Mouse (Mus musculus) bone marrow, adult 2 months (tissue): ENCODE measurements at regions not wholly inside any gene's neighbourhood (a gene's known extent, or its start where the extent isn't known, plus 50 kb on each side); places are given as distances from the start of the nearest gene placed in this dataset.

Experiments used
- H3K27ac ChIP-seq: fragments of 200-500 bp; 2 replicates; pipeline ENCODE4 v1.5.1; 2012; ENCODE audit warnings: low read depth, mild to moderate bottlenecking, control low read depth, inconsistent platforms, low read length; ENCODE audit not compliant: control insufficient read depth, poor library complexity, insufficient read depth
- H3K4me1 ChIP-seq: fragments of 200-500 bp; 2 replicates; pipeline ENCODE4 v1.6.1; 2011; ENCODE audit warnings: low read length; ENCODE audit not compliant: control insufficient read depth, insufficient read depth
- H3K4me3 ChIP-seq: fragments of 200-500 bp; replicated peaks from 2 replicates; pipeline ENCODE3; 2011; ENCODE audit warnings: mild to moderate bottlenecking, low read depth, low read length, control low read depth; ENCODE audit not compliant: control insufficient read depth
- CTCF ChIP-seq: fragments of 200-500 bp; IDR thresholded peaks from 2 replicates; pipeline ENCODE4 v1.5.1; 2011; ENCODE audit warnings: low read length, control low read depth; ENCODE audit not compliant: control insufficient read depth, insufficient read depth
- POLR2A ChIP-seq: fragments of 200-500 bp; IDR thresholded peaks from 2 replicates; pipeline ENCODE4 v1.6.1; 2011; ENCODE audit warnings: low read depth, mild to moderate bottlenecking, control low read depth, low read length, borderline replicate concordance; ENCODE audit not compliant: control insufficient read depth
- WGBS: fragments of 180-500 bp; shearing (Covaris S2); methylation state at CpG from one replicate; pipeline ENCODE4 v1.1.7; 2018; 5-methylcytosine and 5-hydroxymethylcytosine counted together

- WGBS: 58% methylated on average over 2 of the region's 2 CpGs
- H3K4me3 ChIP-seq: no peak overlapping the region
- TF ChIP-seq CTCF (no peak), POLR2A (no peak)
- no peak overlapping the region for H3K27ac ChIP-seq
- no peaks in the 10 kb centered on the region for H3K4me1 ChIP-seq
Measured at GRCm38 (mm10) chr14:102514527-102514926, 467.9 kb downstream of the Kctd12 start.

GRCm38 (mm10) chr14:102512651-102513050, 469.8 kb downstream of the Kctd12 start:
- no peaks in the 10 kb centered on the region for H3K4me1 ChIP-seq
- 67% methylated on average over 3 of the region's 3 CpGs for WGBS
- no peak overlapping the region for H3K4me3 ChIP-seq
- no peak overlapping the region for H3K27ac ChIP-seq
- TF ChIP-seq CTCF: no peak
- no peak for TF ChIP-seq POLR2A

- Histone ChIP-seq H3K4me3 (no peak overlapping the region), H3K27ac (no peak overlapping the region), H3K4me1 (no peaks in the 10 kb centered on the region)
- WGBS: 70% methylated on average over 7 of the region's 7 CpGs
- TF ChIP-seq POLR2A: no peak
- no peak for TF ChIP-seq CTCF
Measured at GRCm38 (mm10) chr14:102511691-102512383, 470.6 kb downstream of the Kctd12 start.

GRCm38 (mm10) chr14:102510387-102510786, 472.1 kb downstream of the Kctd12 start:
- TF ChIP-seq CTCF: peak; percentile 85
- no peak for TF ChIP-seq POLR2A
- Histone ChIP-seq H3K4me3 (no peak overlapping the region), H3K27ac (no peak overlapping the region), H3K4me1 (no peaks in the 10 kb centered on the region)
- WGBS: 30% methylated on average over 4 of the region's 4 CpGs

GRCm38 (mm10) chr14:102505696-102506321, 476.6 kb downstream of the Kctd12 start:
- H3K27ac ChIP-seq: no peak overlapping the region
- TF ChIP-seq POLR2A (no peak), CTCF (no peak)
- H3K4me1 ChIP-seq: no peaks in the 10 kb centered on the region
- no peak overlapping the region for H3K4me3 ChIP-seq
- 56% methylated on average over 3 of the region's 3 CpGs for WGBS

DNA sequence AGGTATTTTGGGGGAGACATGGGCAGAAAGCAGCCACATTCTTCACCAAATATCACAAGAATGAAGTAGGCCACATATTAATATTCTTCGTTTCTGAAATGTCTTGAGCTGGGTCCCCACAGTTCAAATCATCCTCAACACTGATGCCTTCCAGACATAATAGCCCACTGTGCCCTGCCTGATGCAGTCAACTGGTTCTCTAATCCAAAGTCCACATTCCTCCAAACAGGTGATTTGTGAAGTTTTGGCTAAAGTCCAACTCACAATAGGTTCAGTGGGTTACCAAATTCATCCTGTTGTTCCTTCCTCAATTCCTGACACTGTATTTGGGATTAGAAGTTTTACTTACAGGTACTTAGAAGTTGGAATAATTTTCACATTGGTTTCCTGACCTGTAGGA, 485.3 kb downstream of the Kctd12 start:
- WGBS: 86% methylated on average over 1 of the region's 1 CpGs
- TF ChIP-seq CTCF (no peak), POLR2A (no peak)

GRCm38 (mm10) chr14:102492376-102492775, 490.1 kb downstream of the Kctd12 start:
- no peaks in the 10 kb centered on the region for H3K4me1 ChIP-seq
- no peak overlapping the region for H3K4me3 ChIP-seq
- WGBS: 4% methylated on average over 2 of the region's 2 CpGs
- no peak overlapping the region for H3K27ac ChIP-seq
- TF ChIP-seq CTCF (no peak), POLR2A (no peak)

More for the DNA sequence above, 485.3 kb downstream of the Kctd12 start:
- Histone ChIP-seq H3K27ac (no peak overlapping the region), H3K4me3 (no peak overlapping the region), H3K4me1 (no peaks in the 10 kb centered on the region)

- no peak for TF ChIP-seq CTCF
- no peak for TF ChIP-seq POLR2A
- no peak overlapping the region for H3K27ac ChIP-seq
- H3K4me3 ChIP-seq: no peak overlapping the region
- no peaks in the 10 kb centered on the region for H3K4me1 ChIP-seq
- WGBS: 10% methylated on average over 1 of the region's 1 CpGs
Measured at GRCm38 (mm10) chr14:102491205-102491604, 491.2 kb downstream of the Kctd12 start.

DNA sequence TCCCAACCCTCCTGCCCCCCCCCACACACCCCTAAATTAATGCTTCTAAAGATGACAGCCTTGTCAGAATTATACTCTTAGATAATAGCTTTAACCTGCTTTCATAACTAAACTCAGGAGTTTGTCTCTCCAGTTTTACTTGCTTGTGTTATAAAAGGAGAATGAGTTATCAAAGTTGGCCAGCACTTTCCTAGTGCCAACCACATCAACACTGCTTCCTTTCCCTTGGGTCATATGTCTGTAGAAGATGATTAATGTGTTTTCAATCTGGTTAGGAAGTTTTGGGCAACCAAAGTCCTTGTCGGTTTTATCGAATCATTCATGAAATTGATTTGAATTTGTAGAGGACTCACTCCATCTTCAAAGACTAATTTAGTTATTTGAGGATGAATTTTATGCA, 505.3 kb downstream of the Kctd12 start:
- Histone ChIP-seq H3K27ac (no peak overlapping the region), H3K4me1 (no peaks in the 10 kb centered on the region), H3K4me3 (no peak overlapping the region)
- WGBS: 3% methylated on average over 2 of the region's 2 CpGs
- TF ChIP-seq POLR2A (no peak), CTCF (no peak)
